Mouse (Mus musculus) E14TG2a.4 (cell line): Measurements from ENCODE around the gene Tbc1d30.

Experiments
- CTCF ChIP-seq: conservative IDR thresholded peaks from 2 replicates; pipeline ENCODE4 v1.5.1; 2014; ENCODE audit warnings: low read length
- POU5F1 ChIP-seq: IDR thresholded peaks from 2 replicates; pipeline ENCODE4 v1.6.1; 2014; ENCODE audit warnings: low read length, borderline replicate concordance

DNA sequence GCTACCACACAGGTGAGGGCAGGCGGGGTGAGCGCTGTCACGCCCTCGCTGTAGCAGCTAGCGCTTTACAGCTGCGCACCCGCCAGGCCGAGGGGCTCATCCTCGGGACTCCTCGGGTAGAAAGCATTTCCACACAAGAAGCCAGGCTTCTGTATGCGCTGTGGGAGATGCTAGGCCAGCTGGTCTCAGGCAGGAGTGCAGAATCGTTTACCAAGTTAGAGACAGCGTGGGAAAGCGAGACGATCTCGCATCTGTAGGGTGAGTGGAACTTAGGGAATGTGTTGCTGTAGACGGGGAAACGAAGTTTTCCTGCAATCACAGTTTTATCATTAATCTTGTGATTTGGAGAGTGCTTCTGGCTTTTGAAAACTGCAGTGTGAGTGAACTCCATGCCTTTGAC is 30.2 kb upstream of the Tbc1d30 start:
- no peak for TF ChIP-seq CTCF
- no peak for TF ChIP-seq POU5F1
